Mouse (Mus musculus): ENCODE results near the gene Prr5. TPM values are rescaled to one million over a fixed set of nuclear protein-coding genes. Genes with fewer than 3 reads are reported as not detected.
"Not testable (repeated sequence)": the region's sequence is repeated elsewhere in the genome, so short reads cannot be mapped to it uniquely, and the experiment has no call there.

Prr5 gene
- total and polyA plus RNA-seq, 3 experiments, result not detected

GRCm38 (mm10) chr15:84706983-84707619 lies 37.7 kb downstream of the Prr5 start:
- Histone ChIP-seq H3K4me3 (ENCODE audit: low read depth, low read length) (no peak overlapping the region), H3K4me1 (ENCODE audit: insufficient read depth, low read depth, low read length) (no peaks in the 10 kb centered on the region), H3K36me3 (replicated peaks) (no peaks in the 10 kb centered on the region), H3K27me3 (ENCODE audit: insufficient read depth, low read length) (no peaks in the 10 kb centered on the region), H3K9me3 (replicated peaks) (peaks cover 96% of the 10 kb centered on the region)
- no peak for TF ChIP-seq GATA1 (IDR thresholded peaks at IDR 0.05; ENCODE audit: borderline replicate concordance, low read length)
- no peak for TF ChIP-seq POLR2AphosphoS5 (IDR thresholded peaks at IDR 0.05; ENCODE audit: insufficient replicate concordance, low read depth, low read length)
- no peak for TF ChIP-seq GATA2 (IDR thresholded peaks at IDR 0.05; ENCODE audit: borderline replicate concordance, low read depth, low read length)
- TF ChIP-seq CTCF (IDR thresholded peaks at IDR 0.05; ENCODE audit: low read depth, low read length), result no peak
- no peak for TF ChIP-seq TAL1 (conservative IDR thresholded peaks at IDR 0.05; ENCODE audit: low read depth, low read length)
- ATAC-seq (ENCODE audit: extremely low read depth, insufficient number of reproducible peaks, low FRiP score, poor library complexity, severe bottlenecking), result no peak
- DNase-seq (ENCODE audit: low spot score), result no peak

- no peak for ATAC-seq (ENCODE audit: extremely low read depth, insufficient number of reproducible peaks, low FRiP score, poor library complexity, severe bottlenecking)
- no peak for TF ChIP-seq GATA1 (IDR thresholded peaks at IDR 0.05; ENCODE audit: borderline replicate concordance, low read length)
- Histone ChIP-seq H3K4me3 (ENCODE audit: low read depth, low read length) (no peak overlapping the region), H3K9me3 (replicated peaks) (peaks cover 74% of the 10 kb centered on the region), H3K4me1 (ENCODE audit: insufficient read depth, low read depth, low read length) (no peaks in the 10 kb centered on the region), H3K27me3 (ENCODE audit: insufficient read depth, low read length) (no peaks in the 10 kb centered on the region), H3K36me3 (replicated peaks) (no peaks in the 10 kb centered on the region)
- DNase-seq (ENCODE audit: low spot score), result no peak
Measured at GRCm38 (mm10) chr15:84712566-84713405, 43.4 kb downstream of the Prr5 start.

GRCm38 (mm10) chr15:84714730-84715129 lies 45.3 kb downstream of the Prr5 start:
- Histone ChIP-seq H3K9me3 (replicated peaks) (peaks cover 74% of the 10 kb centered on the region), H3K4me1 (ENCODE audit: insufficient read depth, low read depth, low read length) (no peaks in the 10 kb centered on the region), H3K4me3 (ENCODE audit: low read depth, low read length) (no peak overlapping the region), H3K36me3 (replicated peaks) (no peaks in the 10 kb centered on the region), H3K27me3 (ENCODE audit: insufficient read depth, low read length) (no peaks in the 10 kb centered on the region)
- TF ChIP-seq CTCF (IDR thresholded peaks at IDR 0.05; ENCODE audit: low read depth, low read length) (no peak), GATA1 (IDR thresholded peaks at IDR 0.05; ENCODE audit: borderline replicate concordance, low read length) (no peak), GATA2 (IDR thresholded peaks at IDR 0.05; ENCODE audit: borderline replicate concordance, low read depth, low read length) (no peak), POLR2AphosphoS5 (IDR thresholded peaks at IDR 0.05; ENCODE audit: insufficient replicate concordance, low read depth, low read length) (no peak), TAL1 (conservative IDR thresholded peaks at IDR 0.05; ENCODE audit: low read depth, low read length) (no peak)
- no peak for ATAC-seq (ENCODE audit: extremely low read depth, insufficient number of reproducible peaks, low FRiP score, poor library complexity, severe bottlenecking)
- DNase-seq (ENCODE audit: low spot score), result no peak

DNA sequence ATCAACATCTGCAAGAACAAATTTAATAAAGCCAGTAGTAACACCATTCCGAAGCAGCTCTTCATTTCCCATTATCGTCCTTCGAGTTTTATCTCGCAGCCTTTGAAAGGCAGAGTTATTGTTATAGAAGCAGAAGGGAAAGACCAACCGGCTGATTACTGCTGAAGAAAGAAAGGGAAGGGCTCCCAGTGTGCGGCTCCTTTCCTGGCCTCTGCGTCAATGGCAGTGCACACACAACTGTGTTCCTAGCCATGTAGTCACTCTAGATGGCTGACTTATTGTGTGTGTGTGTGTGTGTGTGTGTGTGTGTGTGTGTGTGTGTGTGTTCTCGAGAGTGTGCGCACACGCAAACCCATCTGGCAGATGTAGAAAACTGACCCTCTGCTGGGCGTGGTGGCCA lies 45.7 kb downstream of the Prr5 start:
- DNase-seq (ENCODE audit: low spot score), result no peak
- Histone ChIP-seq H3K4me3 (ENCODE audit: low read depth, low read length) (no peak overlapping the region), H3K9me3 (replicated peaks) (peaks cover 74% of the 10 kb centered on the region), H3K36me3 (replicated peaks) (no peaks in the 10 kb centered on the region), H3K27me3 (ENCODE audit: insufficient read depth, low read length) (no peaks in the 10 kb centered on the region), H3K4me1 (ENCODE audit: insufficient read depth, low read depth, low read length) (no peaks in the 10 kb centered on the region)
- TF ChIP-seq GATA2 (IDR thresholded peaks at IDR 0.05; ENCODE audit: borderline replicate concordance, low read depth, low read length), result no peak
- TF ChIP-seq CTCF (IDR thresholded peaks at IDR 0.05; ENCODE audit: low read depth, low read length), result no peak
- no peak for TF ChIP-seq GATA1 (IDR thresholded peaks at IDR 0.05; ENCODE audit: borderline replicate concordance, low read length)
- TF ChIP-seq POLR2AphosphoS5 (IDR thresholded peaks at IDR 0.05; ENCODE audit: insufficient replicate concordance, low read depth, low read length), result no peak
- TF ChIP-seq TAL1 (conservative IDR thresholded peaks at IDR 0.05; ENCODE audit: low read depth, low read length), result no peak
- no peak for ATAC-seq (ENCODE audit: extremely low read depth, insufficient number of reproducible peaks, low FRiP score, poor library complexity, severe bottlenecking)

DNA sequence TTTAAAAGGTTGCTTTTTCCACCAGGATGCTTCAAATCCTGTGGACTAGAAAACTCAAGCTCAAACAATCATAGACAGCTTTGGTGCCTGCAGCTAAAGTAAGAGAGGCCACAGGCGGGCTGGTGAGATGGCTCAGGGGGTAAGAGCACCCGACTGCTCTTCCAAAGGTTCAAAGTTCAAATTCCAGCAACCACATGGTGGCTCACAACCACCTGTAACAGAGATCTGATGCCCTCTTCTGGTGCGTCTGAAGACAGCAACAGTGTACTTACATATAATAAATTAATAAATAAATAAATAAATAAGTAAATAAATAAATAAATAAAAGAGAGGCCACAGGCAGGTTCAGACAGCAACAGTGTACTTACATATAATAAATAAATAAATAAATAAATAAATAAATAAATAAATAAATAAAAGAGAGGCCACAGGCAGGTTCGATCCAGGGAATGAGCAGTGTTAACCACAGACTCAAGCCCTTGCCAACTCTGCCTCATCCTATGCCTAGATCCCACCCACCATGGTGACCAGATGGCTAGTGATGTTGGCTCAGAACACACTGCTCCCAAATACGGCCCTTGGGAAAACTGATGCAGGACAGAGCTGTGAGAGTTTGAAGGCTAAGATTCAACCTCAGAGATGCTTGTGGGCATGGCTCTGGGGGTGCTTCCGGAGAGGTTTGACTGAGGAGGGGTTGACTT lies 48.3 kb downstream of the Prr5 start:
- not testable (repeated sequence) for H3K27me3 ChIP-seq (ENCODE audit: insufficient read depth, low read length); ATAC-seq (ENCODE audit: extremely low read depth, insufficient number of reproducible peaks, low FRiP score, poor library complexity, severe bottlenecking); H3K4me3 ChIP-seq (ENCODE audit: low read depth, low read length); DNase-seq (ENCODE audit: low spot score); H3K4me1 ChIP-seq (ENCODE audit: insufficient read depth, low read depth, low read length); H3K36me3 ChIP-seq (replicated peaks)
- H3K9me3 ChIP-seq (replicated peaks), result peaks cover 71% of the 10 kb centered on the region

GRCm38 (mm10) chr15:84718785-84719184 lies 49.4 kb downstream of the Prr5 start:
- H3K9me3 ChIP-seq (replicated peaks), result peaks cover 65% of the 10 kb centered on the region
- no peak for ATAC-seq (ENCODE audit: extremely low read depth, insufficient number of reproducible peaks, low FRiP score, poor library complexity, severe bottlenecking)
- H3K27me3 ChIP-seq (ENCODE audit: insufficient read depth, low read length), result no peaks in the 10 kb centered on the region
- H3K4me1 ChIP-seq (ENCODE audit: insufficient read depth, low read depth, low read length), result no peaks in the 10 kb centered on the region
- no peaks in the 10 kb centered on the region for H3K36me3 ChIP-seq (replicated peaks)
- DNase-seq (ENCODE audit: low spot score), result no peak
- no peak overlapping the region for H3K4me3 ChIP-seq (ENCODE audit: low read depth, low read length)
- TF ChIP-seq GATA2 (IDR thresholded peaks at IDR 0.05; ENCODE audit: borderline replicate concordance, low read depth, low read length), result no peak
- no peak for TF ChIP-seq GATA1 (IDR thresholded peaks at IDR 0.05; ENCODE audit: borderline replicate concordance, low read length)
- no peak for TF ChIP-seq TAL1 (conservative IDR thresholded peaks at IDR 0.05; ENCODE audit: low read depth, low read length)
- TF ChIP-seq POLR2AphosphoS5 (IDR thresholded peaks at IDR 0.05; ENCODE audit: insufficient replicate concordance, low read depth, low read length), result no peak
- TF ChIP-seq CTCF (IDR thresholded peaks at IDR 0.05; ENCODE audit: low read depth, low read length), result no peak
